Mouse (Mus musculus): ENCODE measurements at regions not wholly inside any gene's neighbourhood (a gene's known extent, or its start where the extent isn't known, plus 50 kb on each side); places are given as distances from the start of the nearest gene placed in this dataset.

DNA sequence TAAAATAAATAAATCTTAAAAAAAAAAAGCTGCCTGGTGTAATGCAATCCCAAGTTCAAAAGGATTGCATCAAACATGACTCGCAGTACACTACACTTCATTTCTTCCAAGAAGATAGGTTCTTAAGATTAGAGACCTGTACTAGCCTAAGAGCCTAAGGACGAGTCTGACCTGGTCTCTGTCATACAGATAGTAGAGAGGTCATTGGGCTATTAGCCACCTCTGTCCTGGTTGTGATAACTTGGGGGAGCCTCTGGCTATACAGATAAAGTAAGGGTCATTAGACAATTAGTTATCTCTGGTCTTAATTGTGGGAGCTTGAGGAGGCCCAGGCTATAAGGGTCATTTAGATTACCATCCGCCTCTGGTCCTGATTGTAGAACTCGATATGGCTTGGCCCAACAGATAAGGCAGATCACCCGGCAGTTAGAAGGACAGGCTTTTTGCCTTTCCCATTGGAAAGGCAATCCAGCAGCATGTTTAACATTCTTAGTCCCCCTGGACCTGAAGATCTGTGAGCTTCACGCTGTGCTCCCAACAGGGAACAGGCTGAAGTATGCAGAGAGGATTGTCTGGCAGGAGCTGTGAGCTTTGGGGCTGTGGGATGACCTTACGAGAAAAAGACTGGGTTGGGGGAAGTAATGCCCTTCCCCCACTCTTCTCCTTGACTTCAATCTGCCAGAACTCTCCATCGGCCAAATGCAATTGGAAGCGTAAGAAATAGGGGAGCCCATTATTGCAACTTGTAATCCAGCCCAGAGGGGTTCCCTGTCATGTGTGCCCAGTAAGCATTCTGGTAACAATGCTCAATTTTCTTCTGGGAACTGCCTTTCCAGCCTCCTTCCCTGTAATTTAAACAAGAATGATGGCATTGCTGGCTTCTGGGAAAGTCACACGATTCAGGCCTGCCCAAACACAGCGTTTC is 199.0 kb upstream of the Jmjd1c start:
- peaks cover 28% of the 10 kb centered on the region for H3K4me1 ChIP-seq (ENCODE audit: insufficient read depth, low read depth, low read length)
- H3K27me3 ChIP-seq (ENCODE audit: insufficient read depth, low read length) = 0 out of 2 replicates have a peak, but pooled peaks cover 3% of the 10 kb centered on the region
- TF ChIP-seq GATA1 (IDR thresholded peaks at IDR 0.05; ENCODE audit: borderline replicate concordance, low read length) = no peak
- TF ChIP-seq POLR2AphosphoS5 (IDR thresholded peaks at IDR 0.05; ENCODE audit: insufficient replicate concordance, low read depth, low read length) = no peak
- TF ChIP-seq CTCF (IDR thresholded peaks at IDR 0.05; ENCODE audit: low read depth, low read length) = no peak
- TF ChIP-seq GATA2 (IDR thresholded peaks at IDR 0.05; ENCODE audit: borderline replicate concordance, low read depth, low read length) = no peak
- no peak for TF ChIP-seq TAL1 (conservative IDR thresholded peaks at IDR 0.05; ENCODE audit: low read depth, low read length)
- no peaks in the 10 kb centered on the region for H3K9me3 ChIP-seq (replicated peaks)
- no peaks in the 10 kb centered on the region for H3K36me3 ChIP-seq (replicated peaks)
- H3K4me3 ChIP-seq (ENCODE audit: low read depth, low read length) = no peak overlapping the region
- ATAC-seq (ENCODE audit: extremely low read depth, insufficient number of reproducible peaks, low FRiP score, poor library complexity, severe bottlenecking) = peak; percentile 69
- DNase-seq (ENCODE audit: low spot score) = no peak

DNA sequence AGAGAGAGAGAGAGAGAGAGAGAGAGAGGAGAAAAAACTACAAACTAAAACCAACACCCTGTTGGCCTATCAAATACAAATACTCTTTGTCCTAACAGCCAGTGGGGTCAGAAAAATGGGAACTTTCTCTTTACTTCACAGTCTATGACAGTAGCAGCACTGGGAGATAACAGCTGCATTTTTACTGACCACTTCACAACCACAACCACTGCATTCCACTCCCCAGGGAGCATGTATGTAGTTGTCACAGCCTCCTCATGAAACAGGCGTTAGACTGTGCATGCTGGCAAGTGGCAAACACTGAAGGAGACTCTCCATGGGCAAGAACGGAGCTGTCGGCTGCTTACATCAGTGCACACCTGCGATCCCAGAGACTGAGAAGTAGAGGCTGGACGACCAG is 196.2 kb upstream of the Jmjd1c start:
- Histone ChIP-seq H3K36me3 (replicated peaks) (no peaks in the 10 kb centered on the region), H3K4me1 (ENCODE audit: insufficient read depth, low read depth, low read length) (peaks cover 35% of the 10 kb centered on the region), H3K9me3 (replicated peaks) (no peaks in the 10 kb centered on the region), H3K4me3 (ENCODE audit: low read depth, low read length) (no peak overlapping the region; the same call in 1 of the 2 replicates), H3K27me3 (ENCODE audit: insufficient read depth, low read length) (no peaks in the 10 kb centered on the region)
- no peak for TF ChIP-seq GATA2 (IDR thresholded peaks at IDR 0.05; ENCODE audit: borderline replicate concordance, low read depth, low read length)
- no peak for DNase-seq (ENCODE audit: low spot score)
- no peak for ATAC-seq (ENCODE audit: extremely low read depth, insufficient number of reproducible peaks, low FRiP score, poor library complexity, severe bottlenecking)

DNA sequence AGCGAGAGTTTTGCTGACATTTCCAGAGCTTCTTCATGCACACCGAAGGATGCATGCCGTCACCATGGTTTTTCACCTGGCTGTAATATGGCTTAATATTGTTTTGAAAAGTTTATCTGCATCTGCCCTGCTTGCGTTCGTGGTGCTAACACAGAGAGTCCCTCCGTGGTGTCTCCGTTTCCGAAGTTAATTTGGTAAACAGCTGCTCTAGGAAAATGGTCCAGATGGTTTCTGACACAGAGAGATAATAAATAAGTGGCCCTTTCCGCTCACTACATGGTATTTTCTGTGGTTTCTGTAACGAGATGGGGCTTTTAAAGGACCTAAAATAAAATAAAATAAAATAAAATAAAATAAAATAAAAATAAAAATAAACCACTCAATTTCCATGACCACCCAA is 195.1 kb upstream of the Jmjd1c start:
- Histone ChIP-seq H3K4me3 (ENCODE audit: low read depth, low read length) (no peak overlapping the region), H3K36me3 (replicated peaks) (no peaks in the 10 kb centered on the region), H3K27me3 (ENCODE audit: insufficient read depth, low read length) (no peaks in the 10 kb centered on the region), H3K4me1 (ENCODE audit: insufficient read depth, low read depth, low read length) (peaks cover 35% of the 10 kb centered on the region), H3K9me3 (replicated peaks) (no peaks in the 10 kb centered on the region)
- peak; percentile 65 for ATAC-seq (ENCODE audit: extremely low read depth, insufficient number of reproducible peaks, low FRiP score, poor library complexity, severe bottlenecking)
- DNase-seq (ENCODE audit: low spot score) = no peak
- no peak for TF ChIP-seq GATA1 (IDR thresholded peaks at IDR 0.05; ENCODE audit: borderline replicate concordance, low read length)
- TF ChIP-seq CTCF (IDR thresholded peaks at IDR 0.05; ENCODE audit: low read depth, low read length) = no peak
- TF ChIP-seq GATA2 (IDR thresholded peaks at IDR 0.05; ENCODE audit: borderline replicate concordance, low read depth, low read length) = no peak
- TF ChIP-seq TAL1 (conservative IDR thresholded peaks at IDR 0.05; ENCODE audit: low read depth, low read length) = peak; percentile 39; the same call in 1 of the 2 replicates
- TF ChIP-seq POLR2AphosphoS5 (IDR thresholded peaks at IDR 0.05; ENCODE audit: insufficient replicate concordance, low read depth, low read length) = no peak

DNA sequence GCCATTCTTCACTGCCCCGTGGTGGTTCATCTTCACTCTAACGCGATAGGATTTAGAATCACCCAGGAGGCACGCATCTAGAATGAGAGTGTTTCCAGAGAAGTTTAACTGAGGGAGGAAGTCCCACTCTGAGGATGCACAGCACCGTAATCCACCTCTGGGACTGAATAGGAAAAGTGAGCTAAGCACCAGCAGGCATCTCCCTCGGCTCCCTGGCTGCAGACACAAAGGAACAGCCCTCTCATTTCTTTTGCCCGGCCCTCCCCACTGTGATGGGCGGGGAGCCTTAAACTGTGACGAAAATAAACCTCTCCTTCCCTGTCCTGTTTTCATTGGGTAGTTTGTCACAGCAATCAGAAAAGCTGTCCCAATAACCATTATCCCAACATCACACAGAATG is 194.1 kb upstream of the Jmjd1c start:
- H3K4me3 ChIP-seq (ENCODE audit: low read depth, low read length) = no peak overlapping the region
- no peaks in the 10 kb centered on the region for H3K27me3 ChIP-seq (ENCODE audit: insufficient read depth, low read length)
- peaks cover 33% of the 10 kb centered on the region for H3K4me1 ChIP-seq (ENCODE audit: insufficient read depth, low read depth, low read length)
- DNase-seq (ENCODE audit: low spot score) (no peak), ATAC-seq (ENCODE audit: extremely low read depth, insufficient number of reproducible peaks, low FRiP score, poor library complexity, severe bottlenecking) (no peak)
- no peaks in the 10 kb centered on the region for H3K9me3 ChIP-seq (replicated peaks)
- TF ChIP-seq TAL1 (conservative IDR thresholded peaks at IDR 0.05; ENCODE audit: low read depth, low read length) = no peak
- TF ChIP-seq POLR2AphosphoS5 (IDR thresholded peaks at IDR 0.05; ENCODE audit: insufficient replicate concordance, low read depth, low read length) = no peak
- TF ChIP-seq GATA2 (IDR thresholded peaks at IDR 0.05; ENCODE audit: borderline replicate concordance, low read depth, low read length) = no peak
- no peak for TF ChIP-seq CTCF (IDR thresholded peaks at IDR 0.05; ENCODE audit: low read depth, low read length)
- TF ChIP-seq GATA1 (IDR thresholded peaks at IDR 0.05; ENCODE audit: borderline replicate concordance, low read length) = no peak
- H3K36me3 ChIP-seq (replicated peaks) = no peaks in the 10 kb centered on the region

DNA sequence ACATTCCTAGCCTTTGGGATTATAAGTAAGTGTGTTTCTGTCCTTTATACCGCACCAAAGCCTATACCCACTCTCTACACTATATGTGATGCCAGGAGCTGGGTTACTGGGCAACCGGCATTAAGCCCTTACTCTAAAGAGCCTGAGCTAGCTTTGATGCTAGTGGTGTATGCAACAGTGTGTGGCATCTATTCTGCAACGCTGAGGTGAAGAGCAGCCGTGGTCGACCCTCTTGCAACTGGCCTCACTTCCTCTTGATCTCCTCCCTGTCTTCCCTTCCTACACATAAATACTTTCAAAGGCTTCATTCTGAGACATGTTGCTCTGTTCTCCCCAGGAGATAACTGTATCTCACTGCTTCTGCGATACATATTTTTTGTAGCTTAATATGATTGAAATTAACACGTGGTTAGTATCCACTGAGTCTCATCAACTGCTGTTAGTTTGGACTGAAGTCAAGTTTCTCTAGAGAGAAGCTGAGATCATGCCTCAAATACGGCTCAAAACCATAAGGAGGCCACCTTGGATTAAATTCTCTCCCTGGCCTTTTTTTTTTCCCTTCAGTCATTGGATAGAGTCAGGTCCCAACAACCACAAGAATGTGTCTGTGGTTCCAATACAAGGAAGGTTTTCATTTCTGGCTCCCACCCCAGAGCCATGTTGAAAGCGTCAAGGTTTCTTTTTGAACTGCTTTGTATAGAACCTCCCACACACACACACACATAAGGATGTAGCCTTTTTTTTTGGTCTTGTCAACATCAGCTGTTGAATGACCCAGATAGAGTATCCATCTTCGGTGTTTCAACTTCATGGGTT is 191.2 kb upstream of the Jmjd1c start:
- DNase-seq (ENCODE audit: low spot score) (no peak), ATAC-seq (ENCODE audit: extremely low read depth, insufficient number of reproducible peaks, low FRiP score, poor library complexity, severe bottlenecking) (no peak)
- TF ChIP-seq TAL1 (conservative IDR thresholded peaks at IDR 0.05; ENCODE audit: low read depth, low read length) (no peak), POLR2AphosphoS5 (IDR thresholded peaks at IDR 0.05; ENCODE audit: insufficient replicate concordance, low read depth, low read length) (no peak), GATA1 (IDR thresholded peaks at IDR 0.05; ENCODE audit: borderline replicate concordance, low read length) (no peak), GATA2 (IDR thresholded peaks at IDR 0.05; ENCODE audit: borderline replicate concordance, low read depth, low read length) (no peak), CTCF (IDR thresholded peaks at IDR 0.05; ENCODE audit: low read depth, low read length) (no peak)
- no peak overlapping the region for H3K4me3 ChIP-seq (ENCODE audit: low read depth, low read length)
- H3K4me1 ChIP-seq (ENCODE audit: insufficient read depth, low read depth, low read length) = peaks cover 41% of the 10 kb centered on the region
- no peaks in the 10 kb centered on the region for H3K27me3 ChIP-seq (ENCODE audit: insufficient read depth, low read length)
- H3K9me3 ChIP-seq (replicated peaks) = no peaks in the 10 kb centered on the region
- no peaks in the 10 kb centered on the region for H3K36me3 ChIP-seq (replicated peaks)

DNA sequence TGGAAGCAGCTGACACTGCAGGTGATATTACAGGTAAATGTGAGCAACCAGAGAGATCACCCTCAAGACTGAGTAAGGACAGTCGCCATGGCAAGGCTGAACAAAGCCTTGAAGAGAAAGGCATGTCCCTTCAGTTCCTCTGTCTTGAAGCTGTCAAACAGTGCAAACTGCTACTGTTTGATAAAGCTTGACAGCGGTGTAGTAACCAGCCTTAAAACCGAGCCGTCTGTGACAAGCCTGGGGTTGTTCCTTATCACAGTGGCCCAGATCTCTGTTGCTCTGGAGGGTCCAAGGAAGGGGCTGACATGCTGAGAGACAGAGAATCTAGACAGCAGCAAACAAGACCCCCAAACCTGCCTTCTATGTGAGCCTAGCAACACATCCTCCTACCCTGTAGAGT is 188.1 kb upstream of the Jmjd1c start:
- H3K4me3 ChIP-seq (ENCODE audit: low read depth, low read length) = no peak overlapping the region
- H3K36me3 ChIP-seq (replicated peaks) = no peaks in the 10 kb centered on the region
- no peaks in the 10 kb centered on the region for H3K27me3 ChIP-seq (ENCODE audit: insufficient read depth, low read length)
- ATAC-seq (ENCODE audit: extremely low read depth, insufficient number of reproducible peaks, low FRiP score, poor library complexity, severe bottlenecking) = peak; percentile 77
- no peak for DNase-seq (ENCODE audit: low spot score)
- TF ChIP-seq GATA1 (IDR thresholded peaks at IDR 0.05; ENCODE audit: borderline replicate concordance, low read length) = no peak
- TF ChIP-seq POLR2AphosphoS5 (IDR thresholded peaks at IDR 0.05; ENCODE audit: insufficient replicate concordance, low read depth, low read length) = no peak
- TF ChIP-seq CTCF (IDR thresholded peaks at IDR 0.05; ENCODE audit: low read depth, low read length) = no peak
- TF ChIP-seq TAL1 (conservative IDR thresholded peaks at IDR 0.05; ENCODE audit: low read depth, low read length) = peak; percentile 59; the same call in 1 of the 2 replicates
- TF ChIP-seq GATA2 (IDR thresholded peaks at IDR 0.05; ENCODE audit: borderline replicate concordance, low read depth, low read length) = no peak
- peaks cover 36% of the 10 kb centered on the region for H3K4me1 ChIP-seq (ENCODE audit: insufficient read depth, low read depth, low read length)
- no peaks in the 10 kb centered on the region for H3K9me3 ChIP-seq (replicated peaks)
